Mouse (Mus musculus) heart, adult 2 months (tissue): ENCODE measurements at regions not wholly inside any gene's neighbourhood (a gene's known extent, or its start where the extent isn't known, plus 50 kb on each side); places are given as distances from the start of the nearest gene placed in this dataset.

Source experiments
- DNase-seq, 2 experiments: peaks; one replicate each; pipeline ENCODE4 v3.0.0; 2021
- H3K27ac ChIP-seq: fragments of 200-600 bp; 2 replicates; pipeline ENCODE4 v1.8.1; 2022
- H3K27me3 ChIP-seq: fragments of 200-500 bp; 2 replicates; pipeline ENCODE4 v1.6.1; 2012; ENCODE audit warnings: mild to moderate bottlenecking, low read length, inconsistent platforms, mixed read lengths; ENCODE audit not compliant: control insufficient read depth, insufficient read depth
- H3K36me3 ChIP-seq: fragments of 200-500 bp; 2 replicates; pipeline ENCODE4 v1.6.1; 2012; ENCODE audit warnings: low read length, inconsistent platforms; ENCODE audit not compliant: control insufficient read depth, insufficient read depth
- H3K4me1 ChIP-seq: fragments of 200-500 bp; 2 replicates; pipeline ENCODE4 v1.6.1; 2011; ENCODE audit warnings: low read length; ENCODE audit not compliant: control insufficient read depth, insufficient read depth
- H3K4me3 ChIP-seq: fragments of 200-600 bp; 2 replicates; pipeline ENCODE4 v1.8.1; 2022
- H3K79me2 ChIP-seq: fragments of 200-500 bp; replicated peaks from 2 replicates; pipeline ENCODE4 v1.6.1; 2012; ENCODE audit warnings: mild to moderate bottlenecking, inconsistent platforms, low read length, moderate library complexity, mixed read lengths; ENCODE audit not compliant: control insufficient read depth, insufficient read depth
- H3K9ac ChIP-seq: fragments of 200-500 bp; 2 replicates; pipeline ENCODE4 v1.6.1; 2012; ENCODE audit warnings: low read depth, mild to moderate bottlenecking, control low read depth, inconsistent platforms, low read length, mixed read lengths
- CTCF ChIP-seq: fragments of 200-600 bp; IDR thresholded peaks from 2 replicates; pipeline ENCODE4 v1.8.1; 2022; ENCODE audit warnings: antibody characterized with exemption, mild to moderate bottlenecking, moderate library complexity
- EP300 ChIP-seq: fragments of 200-500 bp; IDR thresholded peaks from 2 replicates; pipeline ENCODE4 v1.6.1; 2011; ENCODE audit warnings: low read depth, low read length, control low read depth; ENCODE audit not compliant: insufficient read depth
- POLR2A ChIP-seq: fragments of 200-500 bp; IDR thresholded peaks from 2 replicates; pipeline ENCODE4 v1.6.1; 2011; ENCODE audit warnings: mild to moderate bottlenecking, low read depth, low read length, control low read depth; ENCODE audit not compliant: insufficient read depth
- WGBS: fragments of 180-500 bp; shearing (Covaris S2); methylation state at CpG from one replicate; pipeline ENCODE4 v1.1.7; 2018; 5-methylcytosine and 5-hydroxymethylcytosine counted together
- intact Hi-C: fragments of 180-260 bp; cut with DNase I; formaldehyde crosslinking; loops from one replicate; pipeline ENCODE4 v1.15.1; 2025

GRCm38 (mm10) chr11:42067788-42068187 is 67.1 kb upstream of the Gabrg2 start:
- Histone ChIP-seq H3K79me2 (no peaks in the 10 kb centered on the region), H3K4me1 (no peaks in the 10 kb centered on the region), H3K4me3 (no peak overlapping the region), H3K27me3 (no peaks in the 10 kb centered on the region), H3K9ac (no peak overlapping the region), H3K27ac (no peak overlapping the region), H3K36me3 (no peaks in the 10 kb centered on the region)
- intact Hi-C loops = loop anchor here (5.0 to 10.0 kb wide), 2 partner anchors 357 to 1140 kb away; no protein-coding TSS in a partner anchor
- TF ChIP-seq POLR2A (no peak), EP300 (no peak), CTCF (peak; percentile 75)
- no peak for DNase-seq
- WGBS = 4% methylated on average over 5 of the region's 5 CpGs

- H3K79me2 ChIP-seq = no peaks in the 10 kb centered on the region
- no peak overlapping the region for H3K27ac ChIP-seq
- no peak overlapping the region for H3K4me3 ChIP-seq
- 58% methylated on average over 1 of the region's 1 CpGs for whole genome bisulfite sequencing
- H3K27me3 ChIP-seq = no peaks in the 10 kb centered on the region
- no peaks in the 10 kb centered on the region for H3K36me3 ChIP-seq
- TF ChIP-seq EP300 = no peak
- no peak for TF ChIP-seq POLR2A
- TF ChIP-seq CTCF = no peak
- DNase-seq = no peak
- intact Hi-C loops = no loop called here
- no peak overlapping the region for H3K9ac ChIP-seq
- no peaks in the 10 kb centered on the region for H3K4me1 ChIP-seq
Observed at GRCm38 (mm10) chr11:42051567-42051966, 50.9 kb upstream of the Gabrg2 start.
